8 mouse cellular contexts compared by ENCODE assay signal in the genomic region with DNA sequence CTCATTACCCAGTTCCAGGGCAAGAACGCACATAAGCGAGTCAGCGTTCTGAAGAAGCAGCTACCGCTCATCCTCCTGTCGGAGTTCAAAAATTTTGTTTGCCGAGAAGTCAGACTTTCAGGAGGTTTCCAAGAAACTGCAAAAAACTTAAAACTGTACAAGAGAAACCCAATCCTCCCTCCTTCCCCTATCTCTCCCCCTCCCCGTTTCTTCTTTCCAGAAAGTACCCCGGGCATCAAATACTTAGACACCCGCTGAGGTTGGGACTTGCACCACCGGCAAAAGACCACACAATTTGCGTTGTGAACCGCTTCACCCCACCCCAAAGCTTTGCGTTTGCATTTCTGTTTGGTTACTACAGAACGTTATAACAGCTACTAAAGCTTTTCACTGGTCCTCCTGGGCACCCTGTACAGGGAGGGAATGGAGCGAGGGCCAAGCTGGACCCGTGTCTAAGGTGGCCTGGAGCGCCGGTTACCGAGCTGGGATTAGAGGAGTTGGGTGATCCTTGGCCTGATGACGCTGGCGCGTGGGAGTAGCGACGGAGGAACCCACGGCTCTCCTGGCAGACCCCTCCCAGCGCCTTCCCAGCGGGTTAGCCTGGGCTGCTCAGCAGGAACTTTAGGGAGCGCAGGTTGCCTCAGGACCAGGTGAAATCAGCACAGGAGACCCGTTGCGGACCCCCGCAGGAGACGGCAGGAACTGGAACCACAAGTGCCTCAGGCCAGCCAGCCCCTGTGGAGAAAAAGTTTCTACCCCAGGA. TPM values are rescaled to one million over a fixed set of nuclear protein-coding genes. Genes with fewer than 3 reads are reported as not detected.
DNase-seq lines count a peak whose midpoint lies in the region; ATAC-seq and TF ChIP-seq lines count a peak whose summit lies in the region.

No protein-coding gene starts in this region.

- peak overlapping the region; percentile 46 for H3K9ac ChIP-seq in heart, embryonic 14.5 days (ENCODE audit: low read length)
- no peak overlapping the region for H3K9ac ChIP-seq in midbrain, embryonic 13.5 days (replicated peaks)

- no peak for TF ChIP-seq CTCF in gastrocnemius, adult 2 months (IDR thresholded peaks at IDR 0.05)
- no peak for TF ChIP-seq CTCF in bone marrow macrophage, adult 2 months (IDR thresholded peaks at IDR 0.05; ENCODE audit: low read depth, low read length)

- H3K27ac ChIP-seq in gastrocnemius, adult 2 months: peak overlapping the region; percentile 35
- H3K27ac ChIP-seq in bone marrow macrophage, adult 2 months (ENCODE audit: insufficient read depth, low read depth, low read length): no peak overlapping the region
- H3K27ac ChIP-seq in heart, embryonic 14.5 days (replicated peaks in 1 of 2; ENCODE audit: control insufficient read depth in 1 of 2, insufficient read depth in 1 of 2, low read depth in 2 of 2, low read length in 2 of 2): no peak overlapping the region
- no peak overlapping the region for H3K27ac ChIP-seq in midbrain, embryonic 13.5 days

- H3K4me2 ChIP-seq in heart, embryonic 14.5 days (ENCODE audit: low read length): peak overlapping the region; percentile 66
- H3K4me2 ChIP-seq in midbrain, embryonic 13.5 days (replicated peaks): peak overlapping the region; percentile 34

- H3K36me3 ChIP-seq in heart, embryonic 14.5 days (ENCODE audit: control insufficient read depth, insufficient read depth, low read length): no peaks in the 10 kb centered on the region
- no peaks in the 10 kb centered on the region for H3K36me3 ChIP-seq in midbrain, embryonic 13.5 days

- TF ChIP-seq POLR2A in bone marrow macrophage, adult 2 months (IDR thresholded peaks at IDR 0.05; ENCODE audit: borderline replicate concordance, low read depth, low read length): no peak

- 15% methylated on average over 32 of the region's 32 CpGs for WGBS in heart, embryonic 14.5 days
- WGBS in midbrain, embryonic 13.5 days: 15% methylated on average over 32 of the region's 32 CpGs

- H3K4me3 ChIP-seq in gastrocnemius, adult 2 months: peak overlapping the region; percentile 61
- H3K4me3 ChIP-seq in bone marrow macrophage, adult 2 months (ENCODE audit: insufficient read depth, low read length): peak overlapping the region; percentile 40
- H3K4me3 ChIP-seq in heart, embryonic 14.5 days (ENCODE audit: control insufficient read depth in 1 of 2, insufficient read depth in 1 of 2, low read depth in 1 of 2, low read length in 2 of 2): peak overlapping the region; percentile 36 to 43
- peak overlapping the region; percentile 10; the same call in 1 of the 2 replicates for H3K4me3 ChIP-seq in midbrain, embryonic 13.5 days (replicated peaks)

- ATAC-seq in heart, embryonic 14.5 days (ENCODE audit: insufficient number of reproducible peaks, insufficient read depth, low FRiP score, low read depth): no peak
- no peak for ATAC-seq in midbrain, embryonic 13.5 days
- ATAC-seq in megakaryocyte progenitor cell, adult 5-6 weeks (replicated peaks; ENCODE audit: poor library complexity): no peak
- no peak for ATAC-seq in activated CD4-positive, CD25-positive, alpha-beta regulatory T cell, adult 4 months

- 0 out of 2 replicates have a peak, but pooled peaks cover 3% of the 10 kb centered on the region for H3K27me3 ChIP-seq in heart, embryonic 14.5 days (ENCODE audit: control insufficient read depth, insufficient read depth, low read length)
- peaks cover 29% of the 10 kb centered on the region for H3K27me3 ChIP-seq in midbrain, embryonic 13.5 days

- intact Hi-C loops in gastrocnemius, adult 2 months (cut with DNase I): no loop called here

- peaks cover 4% of the 10 kb centered on the region; the same call in 1 of the 2 replicates for H3K9me3 ChIP-seq in heart, embryonic 14.5 days (ENCODE audit: control insufficient read depth, low read length)
- no peaks in the 10 kb centered on the region for H3K9me3 ChIP-seq in midbrain, embryonic 13.5 days

- peaks cover 39% of the 10 kb centered on the region for H3K4me1 ChIP-seq in bone marrow macrophage, adult 2 months (ENCODE audit: control insufficient read depth, insufficient read depth, low read length)
- peaks cover 0 to 3% of the 10 kb centered on the region in 2 experiments; a peak in 1 of 4 replicates for H3K4me1 ChIP-seq in heart, embryonic 14.5 days (ENCODE audit: control insufficient read depth in 2 of 2, insufficient read depth in 2 of 2, low read length in 2 of 2)
- peaks cover 18% of the 10 kb centered on the region for H3K4me1 ChIP-seq in midbrain, embryonic 13.5 days (replicated peaks)

- peak; percentile 30 for DNase-seq in gastrocnemius, adult 2 months
- no peak for DNase-seq in gastrocnemius, adult 8-10 months (ENCODE audit: low spot score in 2 of 2)
- DNase-seq in kidney, postnatal 14 days: peak; percentile 38

RNA-seq across cellular contexts. Expression of a gene that starts 49.7 kb away (rescaled TPM):
- 100 to 1,000 TPM; 239 to 294 TPM for total RNA-seq in gastrocnemius, adult 2 months (2021)
- total RNA-seq in gastrocnemius, adult 8-10 months (2022): 100 to 1,000 TPM; 203 to 256 (median 231) TPM
- polyA plus RNA-seq in bone marrow macrophage, adult 2 months (2012; ENCODE audit: insufficient read depth, insufficient read length, missing spikeins): 846 and 879 TPM in 2 replicates
- 919 and 965 TPM in 2 replicates for polyA plus RNA-seq in heart, embryonic 14.5 days (2014; fragmentation: Nextera tagmentation; extraction: Ambion mirVana)
- polyA plus RNA-seq in midbrain, embryonic 13.5 days (2015; fragmentation: Nextera tagmentation; extraction: Ambion mirVana): 1,943 and 2,055 TPM in 2 replicates
- total RNA-seq in megakaryocyte progenitor cell, adult 5-6 weeks (2015): 807 and 878 TPM in 2 replicates
- 1,846 and 2,313 TPM in 2 replicates for total RNA-seq in megakaryocyte progenitor cell, adult 5-6 weeks (2017)
- 1,000 to 10,000 TPM; 2,185 to 2,296 TPM for polyA plus RNA-seq in activated CD4-positive, CD25-positive, alpha-beta regulatory T cell, adult 4 months (2017; shearing (Covaris generic))

RNA-seq across cellular contexts. Expression of a gene that starts 50.8 kb away (rescaled TPM):
- total RNA-seq in gastrocnemius, adult 2 months (2021): 1 to 10 TPM; 6.2 to 7.6 TPM
- total RNA-seq in gastrocnemius, adult 8-10 months (2022): 1 to 10 TPM; 5.7 to 7.8 (median 6.4) TPM
- polyA plus RNA-seq in bone marrow macrophage, adult 2 months (2012; ENCODE audit: insufficient read depth, insufficient read length, missing spikeins): 25.1 and 25.4 TPM in 2 replicates
- polyA plus RNA-seq in heart, embryonic 14.5 days (2014; fragmentation: Nextera tagmentation; extraction: Ambion mirVana): 20.3 and 20.6 TPM in 2 replicates
- polyA plus RNA-seq in midbrain, embryonic 13.5 days (2015; fragmentation: Nextera tagmentation; extraction: Ambion mirVana): 23.4 and 26.0 TPM in 2 replicates
- 38.1 and 39.8 TPM in 2 replicates for total RNA-seq in megakaryocyte progenitor cell, adult 5-6 weeks (2015)
- 17.7 and 27.0 TPM in 2 replicates for total RNA-seq in megakaryocyte progenitor cell, adult 5-6 weeks (2017)
- 10 to 100 TPM; 24.5 to 25.2 TPM for polyA plus RNA-seq in activated CD4-positive, CD25-positive, alpha-beta regulatory T cell, adult 4 months (2017; shearing (Covaris generic))

Comparison
In these comparisons a context has a peak if more than half of its experiments do, and no peak if none do; other contexts are left out.
1. DNase-seq: peak in gastrocnemius, adult 2 months (single experiment) and kidney, postnatal 14 days (single experiment); none in gastrocnemius, adult 8-10 months (0 of 2).
2. H3K4me3 ChIP-seq: peak in every context shown above with its lines; median percentile 61 in gastrocnemius, adult 2 months; 40 in bone marrow macrophage, adult 2 months; 40 in heart, embryonic 14.5 days; 10 in midbrain, embryonic 13.5 days.